Mouse (Mus musculus): Measurements from ENCODE around the gene Apol6. TPM values are rescaled to one million over a fixed set of nuclear protein-coding genes. Genes with fewer than 3 reads are reported as not detected.

Apol6 gene
- total RNA-seq, 2 experiments from 2014 or later = 34.5 to 38.8 TPM

GRCm38 (mm10) chr15:77099756-77100155, 55.2 kb downstream of the Apol6 start:
- no peak for DNase-seq
- intact Hi-C loops (cut with DNase I) = no loop called here

- no peak for DNase-seq
- intact Hi-C loops (cut with DNase I) = no loop called here
These were observed 58.2 kb downstream of the Apol6 start for GRCm38 (mm10) chr15:77102685-77103084.

- intact Hi-C loops (cut with DNase I) = no loop called here
- no peak for DNase-seq
These were observed 60.0 kb downstream of the Apol6 start for GRCm38 (mm10) chr15:77104349-77105158.

GRCm38 (mm10) chr15:77105273-77105672, 60.7 kb downstream of the Apol6 start:
- intact Hi-C loops (cut with DNase I) = no loop called here
- DNase-seq = no peak

Other genes starting within 250 kb of the Apol6 start
- 1 to 10 TPM; 5.4 to 6.5 TPM for gene Zfp251, start 173.3 kb upstream of the Apol6 start, total RNA-seq (2021)
- gene Zfp7, start 165.5 kb upstream of the Apol6 start, total RNA-seq (2021) = under 1 TPM; 0.41 to 0.54 TPM
- not detected for gene Gm49527, start 165.4 kb upstream of the Apol6 start, total RNA-seq (2021)
- 1 to 10 TPM; 1.9 TPM for gene Zfp647, start 119.3 kb upstream of the Apol6 start, total RNA-seq (2021)
- 10 to 100 TPM; 15.3 to 15.7 TPM for gene 1110038F14Rik, start 96.2 kb upstream of the Apol6 start, total RNA-seq (2021)
- gene Mb, start 5.9 kb downstream of the Apol6 start, total RNA-seq (2021) = 1,000 to 10,000 TPM; 2,788 to 3,377 TPM